Mouse (Mus musculus): ENCODE measurements around the gene Gjb4. TPM values are rescaled to one million over a fixed set of nuclear protein-coding genes. Genes with fewer than 3 reads are reported as not detected.

Gene Gjb4
- total and polyA plus RNA-seq, 2 experiments from 2014 or later: not detected

GRCm38 (mm10) chr4:127364431-127364830 is 10.6 kb upstream of the Gjb4 start:
- H3K9me3 ChIP-seq (replicated peaks; ENCODE audit: control insufficient read depth, low read length): no peaks in the 10 kb centered on the region
- no peak for TF ChIP-seq CTCF (IDR thresholded peaks at IDR 0.05; ENCODE audit: low read depth)
- no peak for TF ChIP-seq EP300 (IDR thresholded peaks at IDR 0.05; ENCODE audit: low read depth)
- no peaks in the 10 kb centered on the region for H3K36me3 ChIP-seq (replicated peaks; ENCODE audit: control insufficient read depth, insufficient read depth, low read length)
- H3K4me1 ChIP-seq (ENCODE audit: control insufficient read depth, insufficient read depth): no peaks in the 10 kb centered on the region
- no peak overlapping the region for H3K4me2 ChIP-seq (ENCODE audit: low read depth, low read length)
- H3K9ac ChIP-seq (replicated peaks; ENCODE audit: low read depth, low read length): no peak overlapping the region
- no peak overlapping the region for H3K27ac ChIP-seq (ENCODE audit: low read depth)
- no peak for DNase-seq (ENCODE audit: low spot score)
- no peak overlapping the region for H3K4me3 ChIP-seq (ENCODE audit: low read depth, low read length)
- ATAC-seq (ENCODE audit: insufficient read depth, low read depth): no peak
- 66% methylated on average over 6 of the region's 6 CpGs for WGBS
- H3K27me3 ChIP-seq (ENCODE audit: control insufficient read depth, insufficient read depth, low read length): peaks cover 6% of the 10 kb centered on the region; the same call in 1 of the 2 replicates

- Histone ChIP-seq H3K36me3 (replicated peaks; ENCODE audit: control insufficient read depth, insufficient read depth, low read length) (no peaks in the 10 kb centered on the region), H3K9me3 (replicated peaks; ENCODE audit: control insufficient read depth, low read length) (no peaks in the 10 kb centered on the region), H3K9ac (replicated peaks; ENCODE audit: low read depth, low read length) (no peak overlapping the region), H3K27me3 (ENCODE audit: control insufficient read depth, insufficient read depth, low read length) (peaks cover 7% of the 10 kb centered on the region; the same call in 1 of the 2 replicates), H3K4me1 (ENCODE audit: control insufficient read depth, insufficient read depth) (no peaks in the 10 kb centered on the region), H3K4me2 (ENCODE audit: low read depth, low read length) (no peak overlapping the region), H3K27ac (ENCODE audit: low read depth) (no peak overlapping the region), H3K4me3 (ENCODE audit: low read depth, low read length) (no peak overlapping the region)
- ATAC-seq (ENCODE audit: insufficient read depth, low read depth) (no peak), DNase-seq (ENCODE audit: low spot score) (no peak)
- peak; percentile 14; the same call in 1 of the 2 replicates for TF ChIP-seq CTCF (IDR thresholded peaks at IDR 0.05; ENCODE audit: low read depth)
- TF ChIP-seq EP300 (IDR thresholded peaks at IDR 0.05; ENCODE audit: low read depth): no peak
- 58% methylated on average over 4 of the region's 4 CpGs for WGBS
Measured at GRCm38 (mm10) chr4:127363331-127363730, 9.4 kb upstream of the Gjb4 start.

DNA sequence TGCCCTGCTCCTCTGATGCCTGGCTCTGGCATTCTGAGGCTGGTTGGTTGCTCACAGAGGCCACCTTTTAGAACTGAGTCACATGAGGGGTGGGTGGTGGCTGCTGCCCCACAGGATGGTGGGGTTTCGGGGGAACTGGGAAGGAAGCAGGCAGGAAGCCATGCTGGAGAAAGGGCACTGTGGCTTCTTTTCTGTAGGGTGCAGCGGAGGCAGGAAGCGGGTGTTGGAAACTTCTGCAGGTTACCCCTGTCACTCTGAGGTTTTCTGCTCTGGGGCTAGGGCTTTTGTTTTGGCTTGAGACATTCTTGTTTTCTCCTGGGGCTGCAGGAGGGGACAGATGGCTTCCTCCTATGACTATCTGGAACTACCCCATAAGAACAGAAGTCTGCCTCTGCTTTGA is 8.6 kb upstream of the Gjb4 start:
- TF ChIP-seq EP300 (IDR thresholded peaks at IDR 0.05; ENCODE audit: low read depth) (no peak), CTCF (IDR thresholded peaks at IDR 0.05; ENCODE audit: low read depth) (no peak)
- Histone ChIP-seq H3K4me1 (ENCODE audit: control insufficient read depth, insufficient read depth) (no peaks in the 10 kb centered on the region), H3K36me3 (replicated peaks; ENCODE audit: control insufficient read depth, insufficient read depth, low read length) (no peaks in the 10 kb centered on the region), H3K4me3 (ENCODE audit: low read depth, low read length) (no peak overlapping the region), H3K27ac (ENCODE audit: low read depth) (no peak overlapping the region), H3K4me2 (ENCODE audit: low read depth, low read length) (no peak overlapping the region), H3K9ac (replicated peaks; ENCODE audit: low read depth, low read length) (no peak overlapping the region), H3K27me3 (ENCODE audit: control insufficient read depth, insufficient read depth, low read length) (peaks cover 7% of the 10 kb centered on the region), H3K9me3 (replicated peaks; ENCODE audit: control insufficient read depth, low read length) (no peaks in the 10 kb centered on the region)
- no peak for ATAC-seq (ENCODE audit: insufficient read depth, low read depth)
- WGBS: 79% methylated on average over 3 of the region's 3 CpGs
- no peak for DNase-seq (ENCODE audit: low spot score)

DNA sequence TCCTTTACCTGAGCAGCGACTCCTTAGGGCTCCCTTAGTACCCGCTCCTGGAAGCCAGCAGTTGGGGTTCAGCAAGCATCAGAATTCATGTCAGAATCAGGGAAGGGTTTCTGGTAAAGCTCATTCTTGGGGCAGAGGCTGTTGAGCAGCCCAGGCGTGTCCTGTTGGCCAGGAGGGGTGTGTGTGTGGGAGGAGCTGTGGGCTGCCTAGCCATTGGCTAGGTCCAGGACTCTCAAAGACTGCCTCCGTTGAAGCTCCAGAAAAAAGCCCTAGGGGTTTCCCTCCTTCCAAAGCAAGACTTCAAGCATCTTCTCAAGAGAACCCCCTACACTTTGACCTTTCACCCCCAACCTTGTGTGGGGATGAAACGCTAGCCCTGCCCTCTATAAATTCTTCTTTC is 4.1 kb upstream of the Gjb4 start, which contains the start of gene Gjb5:
TSS of gene Gjb5 (minus strand) at position 164 of the 400 bp plus-strand sequence.
- WGBS: 27% methylated on average over 5 of the region's 5 CpGs
- peaks cover 7% of the 10 kb centered on the region for H3K27me3 ChIP-seq (ENCODE audit: control insufficient read depth, insufficient read depth, low read length)
- no peak for DNase-seq (ENCODE audit: low spot score)
- no peak within 1 kb of the TSS for H3K27ac ChIP-seq (ENCODE audit: low read depth)
- H3K4me1 ChIP-seq (ENCODE audit: control insufficient read depth, insufficient read depth): no peaks in the 10 kb centered on the region
- no peak within 1 kb of the TSS for H3K4me3 ChIP-seq (ENCODE audit: low read depth, low read length)
- no peak for TF ChIP-seq CTCF (IDR thresholded peaks at IDR 0.05; ENCODE audit: low read depth)
- TF ChIP-seq EP300 (IDR thresholded peaks at IDR 0.05; ENCODE audit: low read depth): no peak
- H3K9me3 ChIP-seq (replicated peaks; ENCODE audit: control insufficient read depth, low read length): no peaks in the 10 kb centered on the region
- no peak for ATAC-seq (ENCODE audit: insufficient read depth, low read depth)
- no peaks in the 10 kb centered on the region for H3K36me3 ChIP-seq (replicated peaks; ENCODE audit: control insufficient read depth, insufficient read depth, low read length)
- H3K9ac ChIP-seq (replicated peaks; ENCODE audit: low read depth, low read length): no peak within 1 kb of the TSS
- no peak within 1 kb of the TSS for H3K4me2 ChIP-seq (ENCODE audit: low read depth, low read length)

GRCm38 (mm10) chr4:127354506-127355485 is 915 bp upstream of the Gjb4 start:
- no peaks in the 10 kb centered on the region for H3K4me1 ChIP-seq (ENCODE audit: control insufficient read depth, insufficient read depth)
- no peaks in the 10 kb centered on the region for H3K36me3 ChIP-seq (replicated peaks; ENCODE audit: control insufficient read depth, insufficient read depth, low read length)
- H3K27ac ChIP-seq (ENCODE audit: low read depth): no peak overlapping the region
- TF ChIP-seq EP300 (IDR thresholded peaks at IDR 0.05; ENCODE audit: low read depth): no peak
- TF ChIP-seq CTCF (IDR thresholded peaks at IDR 0.05; ENCODE audit: low read depth): no peak
- H3K9ac ChIP-seq (replicated peaks; ENCODE audit: low read depth, low read length): no peak overlapping the region
- no peak overlapping the region for H3K4me3 ChIP-seq (ENCODE audit: low read depth, low read length)
- ATAC-seq (ENCODE audit: insufficient read depth, low read depth) (peak; percentile 35; the same call in 1 of the 2 replicates), DNase-seq (ENCODE audit: low spot score) (peak; percentile 7)
- H3K9me3 ChIP-seq (replicated peaks; ENCODE audit: control insufficient read depth, low read length): no peaks in the 10 kb centered on the region
- H3K4me2 ChIP-seq (ENCODE audit: low read depth, low read length): no peak overlapping the region
- WGBS: 50% methylated on average over 15 of the region's 15 CpGs
- H3K27me3 ChIP-seq (ENCODE audit: control insufficient read depth, insufficient read depth, low read length): peaks cover 4% of the 10 kb centered on the region

Measured in heart, postnatal 0 days (tissue).